Mouse (Mus musculus) skeletal muscle tissue, adult 2 months (tissue): ENCODE measurements around the gene Gbx1.

Source experiments
- DNase-seq: peaks from one replicate; pipeline ENCODE4 v3.0.0-alpha.2; 2012; ENCODE audit warnings: low read depth, low spot score

Gene Gbx1

DNA sequence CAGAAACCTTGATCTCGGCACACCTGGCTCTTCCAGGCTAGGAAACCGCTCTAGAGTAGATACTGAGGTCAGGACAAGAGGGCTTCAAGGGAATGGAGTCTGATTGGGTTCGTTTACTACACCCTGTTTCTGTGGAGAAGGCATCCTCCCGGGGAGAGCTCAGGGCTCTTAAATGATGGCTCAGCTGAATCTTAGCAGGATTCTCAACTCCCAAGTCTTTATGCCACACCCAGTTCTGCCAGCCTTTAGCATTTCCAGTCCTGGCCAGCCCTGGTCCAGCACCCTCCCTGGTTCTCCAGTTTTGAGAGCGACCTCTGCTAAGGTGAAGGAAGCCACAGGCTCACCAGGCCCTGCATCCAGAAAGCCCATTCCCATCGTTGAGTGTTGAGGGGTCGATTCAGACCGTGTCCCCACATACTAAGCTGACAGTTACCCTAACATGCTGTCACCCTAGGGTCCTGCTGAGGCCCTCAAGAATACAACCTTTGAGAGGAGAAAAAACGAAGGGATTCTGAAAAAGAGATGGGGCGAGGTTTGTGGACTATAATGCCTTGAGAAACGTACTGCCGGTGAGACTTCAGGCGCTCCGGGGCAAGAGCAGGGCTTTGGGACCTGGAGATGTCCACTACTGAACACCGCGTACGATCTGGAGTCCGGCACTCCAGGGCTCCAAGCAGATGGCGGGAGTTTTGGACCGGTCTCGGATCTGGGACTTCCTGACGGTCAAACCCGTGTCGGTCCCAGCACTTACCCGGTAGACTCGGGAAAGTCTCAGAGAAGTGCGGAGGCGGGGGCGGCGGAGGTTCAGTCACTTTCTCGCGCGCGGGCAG lies 1.4 kb downstream of the Gbx1 start:
- no peak for DNase-seq

- no peak for DNase-seq
Observed at GRCm38 (mm10) chr5:24524522-24524921, 2.5 kb downstream of the Gbx1 start.

DNA sequence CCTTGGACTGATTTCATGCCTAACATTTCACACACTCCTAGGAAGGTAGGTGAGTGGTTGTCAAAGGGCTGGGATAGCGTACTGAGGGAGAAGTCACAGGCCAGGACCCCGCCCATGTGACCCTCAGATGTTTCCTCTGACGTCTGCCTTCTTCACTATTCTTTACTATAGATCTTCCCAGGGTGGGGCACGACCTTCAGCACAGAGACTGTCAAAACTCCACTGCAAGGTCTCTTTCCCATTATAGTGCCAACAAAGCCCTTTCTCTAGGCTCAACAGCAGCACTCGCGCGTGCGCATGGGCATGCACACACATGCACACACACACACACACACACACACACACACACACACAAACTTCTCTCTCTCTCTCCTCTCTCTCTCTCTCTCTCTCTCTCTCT lies 3.2 kb downstream of the Gbx1 start:
- DNase-seq, result no peak

DNA sequence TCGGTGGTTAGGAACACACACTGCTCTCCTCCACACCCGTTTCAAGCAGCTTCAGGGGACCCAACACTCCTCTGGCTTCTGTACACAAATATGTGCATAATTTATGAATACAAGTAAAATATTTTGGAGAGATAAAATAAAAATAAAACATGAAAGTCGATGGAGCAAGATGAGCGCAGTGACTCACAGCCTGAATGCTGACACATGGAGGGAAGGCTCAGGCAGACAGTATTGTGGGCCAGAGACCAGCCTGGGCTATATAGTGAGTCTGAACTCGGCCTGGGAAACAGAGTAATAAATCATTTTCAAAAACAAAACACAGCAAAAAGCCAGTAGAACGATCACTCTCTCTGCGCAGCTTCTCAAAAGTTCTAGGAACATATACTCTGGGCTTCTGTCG lies 5.6 kb downstream of the Gbx1 start:
- no peak for DNase-seq

DNA sequence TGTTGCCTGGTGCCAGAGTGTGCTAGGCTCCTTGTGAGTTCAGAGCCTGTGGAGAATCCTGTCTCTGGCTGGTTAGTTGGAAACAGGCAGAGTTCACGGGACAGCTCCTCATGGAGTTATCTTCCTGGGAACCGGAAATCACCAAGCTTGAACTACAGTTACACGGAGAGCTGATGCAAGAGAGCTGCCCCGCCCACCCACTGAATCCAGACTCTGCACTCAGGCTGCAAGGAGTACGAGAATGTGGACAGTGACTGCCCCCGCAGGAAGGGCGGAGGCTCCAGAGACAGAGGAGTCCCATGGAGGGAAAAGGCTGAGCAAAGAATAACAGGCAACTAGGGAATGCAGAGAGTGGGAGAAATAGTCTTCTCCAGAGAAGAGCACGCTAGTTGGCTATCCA lies 14.7 kb downstream of the Gbx1 start:
- no peak for DNase-seq

DNA sequence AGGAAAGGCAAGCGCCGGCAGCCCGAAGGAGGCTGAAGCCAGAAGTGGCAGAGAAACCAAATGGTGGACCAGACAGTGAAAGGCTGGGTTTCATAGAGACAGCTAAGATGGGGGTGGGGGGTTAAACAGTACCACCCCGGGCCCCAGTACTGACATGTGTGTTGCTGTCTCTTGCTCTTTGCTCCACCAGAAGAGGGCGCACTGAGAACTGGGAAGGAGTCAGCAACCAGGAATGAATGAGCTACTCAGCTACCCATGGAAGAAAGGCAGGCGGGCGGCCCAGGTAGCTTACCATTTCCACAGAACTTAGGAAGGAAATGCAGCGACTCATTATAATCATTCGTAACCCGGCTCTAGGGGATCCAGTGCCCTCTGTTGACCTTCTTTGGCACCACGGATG lies 16.4 kb downstream of the Gbx1 start:
- DNase-seq, result no peak

DNA sequence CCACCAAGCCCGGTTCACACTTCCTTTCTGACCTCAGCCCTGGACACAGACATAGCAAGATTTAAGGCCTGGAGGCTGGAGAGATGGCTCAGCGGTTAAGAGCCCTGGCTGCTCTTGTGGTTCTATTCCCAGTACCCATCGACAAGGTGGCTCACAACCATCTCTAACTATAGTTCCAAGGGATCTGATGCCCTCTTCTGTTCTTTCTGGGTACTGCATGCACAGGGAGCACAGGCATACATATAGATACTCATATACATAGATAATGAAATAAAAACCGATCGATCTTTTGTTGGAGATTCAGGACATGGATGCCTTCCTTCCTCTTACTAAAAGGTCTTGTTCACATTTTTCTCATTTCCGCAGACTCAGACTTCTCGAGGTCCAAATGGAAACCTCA lies 18.6 kb downstream of the Gbx1 start:
- DNase-seq, result no peak

DNA sequence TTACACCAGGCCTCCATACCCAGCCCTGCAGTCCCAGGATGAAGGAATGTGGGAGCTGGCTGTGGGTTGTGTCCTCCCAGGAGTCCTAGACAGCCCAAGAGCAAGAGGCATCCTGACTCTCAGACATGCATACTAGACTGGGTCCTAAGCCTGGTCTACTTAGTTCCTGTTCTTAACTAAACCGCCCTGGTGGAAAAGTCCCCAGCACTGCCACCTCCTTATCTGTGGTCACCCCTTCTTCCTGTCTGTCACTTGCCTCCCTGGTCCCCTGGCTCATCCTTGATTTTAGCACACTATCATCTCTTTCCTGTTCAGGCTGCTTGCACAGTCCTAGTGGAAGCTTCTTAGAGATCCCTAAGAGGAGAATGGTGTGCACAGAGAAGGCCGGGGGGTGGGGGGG lies 21.5 kb downstream of the Gbx1 start:
- DNase-seq, result no peak

GRCm38 (mm10) chr5:24502786-24503185 lies 24.2 kb downstream of the Gbx1 start:
- DNase-seq, result no peak

DNA sequence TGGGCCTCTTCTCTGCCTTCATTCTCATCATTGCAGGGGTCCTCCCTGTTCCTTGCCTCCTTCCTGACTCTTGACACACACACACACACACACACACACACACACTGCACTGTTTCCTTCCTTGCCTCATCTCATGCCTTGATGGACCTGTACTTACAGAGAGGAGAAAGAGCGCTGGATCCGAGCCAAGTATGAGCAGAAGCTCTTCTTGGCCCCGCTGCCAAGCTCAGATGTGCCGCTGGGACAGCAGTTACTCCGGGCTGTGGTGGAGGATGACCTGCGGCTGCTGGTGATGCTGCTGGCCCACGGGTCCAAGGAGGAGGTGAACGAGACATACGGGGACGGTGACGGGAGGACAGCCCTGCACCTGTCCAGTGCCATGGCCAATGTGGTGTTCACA lies 26.2 kb downstream of the Gbx1 start:
- no peak for DNase-seq

DNA sequence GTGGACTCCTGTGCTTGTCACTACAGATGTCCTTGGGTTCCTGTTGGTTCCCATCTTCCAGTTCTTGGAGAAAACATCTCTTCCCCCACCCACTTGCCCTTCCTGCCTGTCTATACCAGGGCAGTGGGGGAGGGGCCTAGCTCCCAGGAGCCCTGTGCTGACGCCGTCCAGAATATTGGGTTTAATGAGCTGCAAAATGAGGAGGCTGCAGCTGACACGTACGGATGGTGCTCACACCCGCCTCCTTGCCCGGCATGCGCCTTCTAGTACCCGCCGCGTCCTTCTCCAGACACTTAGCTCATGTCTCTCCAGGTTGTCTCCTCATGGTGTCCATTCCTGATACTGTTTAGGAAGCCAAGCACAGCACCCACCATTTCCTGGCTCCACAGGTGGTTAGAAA lies 27.9 kb downstream of the Gbx1 start:
- DNase-seq, result no peak

GRCm38 (mm10) chr5:24497526-24497925 lies 29.5 kb downstream of the Gbx1 start:
- DNase-seq, result no peak

GRCm38 (mm10) chr5:24496756-24497155 lies 30.2 kb downstream of the Gbx1 start:
- no peak for DNase-seq

DNA sequence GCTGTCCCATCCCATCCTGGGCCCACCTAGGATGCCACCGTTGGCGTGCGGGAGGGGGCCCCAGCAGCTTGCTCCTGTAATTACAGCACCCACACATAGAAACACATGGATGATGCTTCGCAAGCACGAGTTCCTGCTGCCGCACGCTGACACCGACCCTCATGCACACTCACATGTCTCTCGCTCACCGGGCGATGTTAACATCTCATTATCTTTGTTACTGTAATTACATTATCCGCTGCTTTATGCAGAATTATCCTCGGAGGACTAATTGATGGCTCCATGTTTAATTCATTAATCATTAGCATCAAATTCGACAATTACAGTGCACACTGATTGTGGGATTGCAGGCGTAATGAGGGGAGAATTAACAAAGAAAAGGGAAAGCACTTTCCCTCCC lies 32.0 kb downstream of the Gbx1 start:
- DNase-seq, result no peak

GRCm38 (mm10) chr5:24492546-24493285 lies 34.3 kb downstream of the Gbx1 start:
- no peak for DNase-seq

DNA sequence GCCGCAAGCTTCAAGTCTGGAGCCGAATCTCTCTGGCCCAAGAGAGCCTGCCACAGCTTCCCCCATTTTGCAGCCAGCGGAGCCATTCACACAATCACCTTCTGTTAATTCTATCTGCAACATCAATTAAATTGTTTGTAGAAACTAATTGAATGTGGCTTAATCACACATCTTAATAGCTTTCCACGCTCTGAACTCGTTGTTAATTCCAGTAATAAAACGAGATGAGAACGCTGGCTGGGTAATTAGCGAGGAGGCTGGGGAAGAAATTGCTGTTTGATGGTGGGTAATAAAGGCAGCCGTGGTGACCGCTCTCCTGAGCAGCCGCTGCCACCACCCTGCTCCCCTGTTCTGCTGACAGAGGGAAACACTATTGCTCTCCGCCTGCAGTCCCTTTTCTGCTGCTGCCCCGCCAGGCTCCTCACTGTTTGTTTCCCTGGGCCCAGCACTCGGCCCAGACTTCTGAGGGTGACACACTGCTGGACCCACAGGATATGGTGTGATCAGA lies 36.5 kb downstream of the Gbx1 start:
- DNase-seq, result no peak

DNA sequence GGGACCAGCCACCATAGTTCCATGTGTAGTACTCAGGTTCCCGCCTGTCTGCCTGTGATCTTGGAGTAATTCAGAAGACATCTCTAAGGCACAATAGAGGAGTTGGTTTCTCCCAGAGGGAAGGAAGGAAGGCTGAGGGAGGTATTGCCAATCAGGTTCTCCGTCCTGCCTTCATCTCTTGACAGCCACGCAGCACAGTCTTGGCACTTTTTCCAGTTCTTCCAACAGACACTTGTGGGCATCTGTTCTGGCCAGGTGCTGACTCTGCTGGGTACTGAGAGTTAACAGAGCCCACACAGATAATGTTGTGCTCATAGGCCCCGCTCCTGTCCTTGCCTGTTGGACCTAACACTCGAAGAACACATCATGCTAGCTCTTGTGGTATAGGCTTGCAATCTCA lies 40.3 kb downstream of the Gbx1 start:
- no peak for DNase-seq

- DNase-seq, result peak; percentile 81
Observed at GRCm38 (mm10) chr5:24486097-24486496, 40.9 kb downstream of the Gbx1 start.

DNA sequence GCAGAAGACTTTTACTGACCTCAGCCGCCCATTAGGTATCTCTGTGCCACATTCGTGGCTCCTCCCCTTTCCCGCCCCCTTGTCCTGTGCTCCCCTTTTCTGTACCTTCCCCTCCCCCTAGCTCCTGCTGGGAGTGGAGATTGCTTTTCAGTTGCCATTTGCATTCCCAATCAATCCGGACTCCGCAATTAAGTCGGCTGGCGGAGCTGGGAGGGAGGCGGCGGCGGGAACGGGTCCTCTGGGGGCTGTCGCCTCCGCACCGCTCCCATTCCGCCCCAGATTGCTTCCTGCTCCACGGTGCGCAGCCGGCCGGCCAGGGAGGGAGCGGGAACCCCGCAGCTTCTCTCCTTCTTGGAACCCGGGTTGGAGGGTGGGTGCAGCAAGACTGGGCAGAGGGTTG lies 42.0 kb downstream of the Gbx1 start:
- no peak for DNase-seq

DNA sequence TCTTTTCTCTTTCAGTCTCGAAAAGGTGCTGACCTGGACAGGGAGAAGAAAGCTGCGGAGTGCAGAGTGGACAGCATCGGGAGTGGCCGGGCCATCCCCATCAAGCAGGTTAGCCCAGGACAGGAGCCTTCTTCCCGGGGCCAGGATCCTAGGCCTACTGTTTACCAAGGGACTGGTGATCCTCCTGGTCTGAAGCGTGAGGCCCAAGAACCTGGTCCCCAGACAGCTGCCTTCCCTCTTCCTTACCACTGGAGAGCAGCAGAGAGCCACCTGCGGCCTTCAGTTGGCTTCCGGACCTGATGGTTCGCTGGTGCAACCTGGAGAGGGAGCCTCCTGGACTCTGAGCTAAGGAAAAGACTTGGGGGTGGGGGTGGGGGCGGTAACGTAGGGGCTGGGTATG lies 43.7 kb downstream of the Gbx1 start:
- peak; percentile 47 for DNase-seq

DNA sequence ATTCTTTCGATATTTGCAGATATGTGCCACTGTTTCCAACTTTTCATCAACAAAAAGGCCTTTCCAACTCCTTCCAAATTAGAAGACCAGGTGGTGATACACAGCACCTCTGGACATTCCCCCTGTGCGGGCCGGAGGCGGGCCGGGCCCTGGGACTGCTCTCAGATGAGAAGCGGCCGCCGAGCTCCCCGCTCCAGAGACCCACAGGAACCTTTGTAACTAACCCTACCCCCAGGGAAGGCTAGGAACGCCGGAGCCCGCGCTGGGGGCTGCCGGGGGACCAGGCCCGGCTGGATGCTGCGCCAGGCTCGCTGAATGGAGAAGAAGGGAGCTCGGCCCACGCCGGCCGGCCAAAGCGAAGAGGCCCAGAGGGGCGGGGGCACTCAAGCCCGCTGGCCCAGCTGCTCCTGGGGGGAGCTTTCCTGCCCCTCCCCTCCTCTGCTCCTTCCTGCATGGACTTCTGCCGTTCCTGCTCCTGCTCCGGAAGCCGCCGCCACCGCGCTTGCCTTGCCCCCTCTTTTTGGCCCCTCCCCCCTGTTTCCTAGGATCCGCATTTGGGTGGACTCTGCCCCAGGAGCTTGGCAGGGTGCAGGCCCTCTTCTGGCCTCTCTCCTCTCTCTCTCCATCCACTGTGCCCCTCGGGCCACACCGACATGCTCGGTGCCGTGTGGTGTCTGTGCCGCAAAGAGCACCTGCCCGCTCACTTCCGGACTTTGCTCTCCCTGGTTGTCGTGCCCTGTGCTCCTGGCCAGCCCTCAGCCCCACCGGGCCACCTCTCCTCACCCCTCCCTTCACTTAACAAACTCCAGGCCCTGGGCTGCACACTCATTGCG lies 44.5 kb downstream of the Gbx1 start:
- no peak for DNase-seq

GRCm38 (mm10) chr5:24481647-24482046 lies 45.4 kb downstream of the Gbx1 start:
- no peak for DNase-seq
